Mouse (Mus musculus): ENCODE measurements at regions not wholly inside any gene's neighbourhood (a gene's known extent, or its start where the extent isn't known, plus 50 kb on each side); places are given as distances from the start of the nearest gene placed in this dataset.
A peak's percentile ranks its signal among the peaks of the same experiment; 100 is the strongest.

GRCm38 (mm10) chr2:30525295-30525694 is 51.3 kb upstream of the Ier5l start:
- Histone ChIP-seq H3K9ac (no peak overlapping the region), H3K36me3 (no peaks in the 10 kb centered on the region), H3K4me1 (peaks cover 8% of the 10 kb centered on the region), H3K4me3 (no peak overlapping the region), H3K27ac (no peak overlapping the region), H3K9me3 (replicated peaks) (no peaks in the 10 kb centered on the region), H3K4me2 (replicated peaks) (no peak overlapping the region), H3K27me3 (no peaks in the 10 kb centered on the region)
- 41% methylated on average over 9 of the region's 9 CpGs for WGBS
- ATAC-seq (ENCODE audit: low FRiP score): no peak

GRCm38 (mm10) chr2:30525831-30526230 is 51.8 kb upstream of the Ier5l start:
- no peak overlapping the region for H3K4me2 ChIP-seq (replicated peaks)
- no peak overlapping the region for H3K27ac ChIP-seq
- 70% methylated on average over 3 of the region's 3 CpGs for WGBS
- no peaks in the 10 kb centered on the region for H3K9me3 ChIP-seq (replicated peaks)
- no peaks in the 10 kb centered on the region for H3K36me3 ChIP-seq
- H3K4me3 ChIP-seq: no peak overlapping the region
- no peaks in the 10 kb centered on the region for H3K27me3 ChIP-seq
- ATAC-seq (ENCODE audit: low FRiP score): no peak
- H3K9ac ChIP-seq: no peak overlapping the region
- H3K4me1 ChIP-seq: peaks cover 8% of the 10 kb centered on the region

- ATAC-seq (ENCODE audit: low FRiP score): no peak
- Histone ChIP-seq H3K4me2 (replicated peaks) (no peak overlapping the region), H3K27me3 (no peaks in the 10 kb centered on the region), H3K9ac (no peak overlapping the region), H3K27ac (no peak overlapping the region), H3K36me3 (no peaks in the 10 kb centered on the region), H3K4me1 (peaks cover 8% of the 10 kb centered on the region), H3K4me3 (no peak overlapping the region), H3K9me3 (replicated peaks) (no peaks in the 10 kb centered on the region)
- 53% methylated on average over 4 of the region's 4 CpGs for WGBS
These were observed 53.5 kb upstream of the Ier5l start for GRCm38 (mm10) chr2:30527495-30527894.

GRCm38 (mm10) chr2:30532948-30533347 is 58.9 kb upstream of the Ier5l start:
- Histone ChIP-seq H3K27ac (no peak overlapping the region), H3K9ac (no peak overlapping the region), H3K9me3 (replicated peaks) (0 out of 2 replicates have a peak, but pooled peaks cover 3% of the 10 kb centered on the region), H3K36me3 (no peaks in the 10 kb centered on the region), H3K4me2 (replicated peaks) (no peak overlapping the region), H3K4me1 (no peaks in the 10 kb centered on the region), H3K27me3 (no peaks in the 10 kb centered on the region), H3K4me3 (no peak overlapping the region)
- no peak for ATAC-seq (ENCODE audit: low FRiP score)

GRCm38 (mm10) chr2:30533367-30533766 is 59.3 kb upstream of the Ier5l start:
- no peak overlapping the region for H3K27ac ChIP-seq
- ATAC-seq (ENCODE audit: low FRiP score): no peak
- H3K9me3 ChIP-seq (replicated peaks): 0 out of 2 replicates have a peak, but pooled peaks cover 3% of the 10 kb centered on the region
- H3K4me2 ChIP-seq (replicated peaks): no peak overlapping the region
- H3K9ac ChIP-seq: no peak overlapping the region
- H3K36me3 ChIP-seq: no peaks in the 10 kb centered on the region
- WGBS: 92% methylated on average over 6 of the region's 6 CpGs
- H3K4me3 ChIP-seq: no peak overlapping the region
- H3K4me1 ChIP-seq: no peaks in the 10 kb centered on the region
- no peaks in the 10 kb centered on the region for H3K27me3 ChIP-seq

- H3K9ac ChIP-seq: no peak overlapping the region
- ATAC-seq (ENCODE audit: low FRiP score): no peak
- 61% methylated on average over 10 of the region's 10 CpGs for WGBS
- no peaks in the 10 kb centered on the region for H3K4me1 ChIP-seq
- H3K4me3 ChIP-seq: no peak overlapping the region
- 0 out of 2 replicates have a peak, but pooled peaks cover 3% of the 10 kb centered on the region for H3K9me3 ChIP-seq (replicated peaks)
- H3K27me3 ChIP-seq: no peaks in the 10 kb centered on the region
- H3K36me3 ChIP-seq: no peaks in the 10 kb centered on the region
- H3K4me2 ChIP-seq (replicated peaks): no peak overlapping the region
- H3K27ac ChIP-seq: no peak overlapping the region
These were observed 60.4 kb upstream of the Cstad start for GRCm38 (mm10) chr2:30534485-30534884.

- Histone ChIP-seq H3K9ac (no peak overlapping the region), H3K4me2 (replicated peaks) (no peak overlapping the region), H3K9me3 (replicated peaks) (no peaks in the 10 kb centered on the region), H3K36me3 (no peaks in the 10 kb centered on the region), H3K4me3 (no peak overlapping the region), H3K4me1 (peaks cover 11% of the 10 kb centered on the region), H3K27me3 (no peaks in the 10 kb centered on the region), H3K27ac (no peak overlapping the region)
- ATAC-seq (ENCODE audit: low FRiP score): no peak
- 92% methylated on average over 1 of the region's 1 CpGs for WGBS
These were observed 55.5 kb upstream of the Cstad start for GRCm38 (mm10) chr2:30539305-30539704.

GRCm38 (mm10) chr2:30541541-30541940 is 53.3 kb upstream of the Cstad start:
- Histone ChIP-seq H3K36me3 (no peaks in the 10 kb centered on the region), H3K9me3 (replicated peaks) (no peaks in the 10 kb centered on the region), H3K4me1 (peaks cover 32% of the 10 kb centered on the region), H3K27ac (peak overlapping the region; percentile 70), H3K4me3 (no peak overlapping the region), H3K9ac (0 out of 2 replicates have a peak overlapping the region, but pooled peaks have one; percentile 29), H3K27me3 (no peaks in the 10 kb centered on the region), H3K4me2 (replicated peaks) (no peak overlapping the region)
- ATAC-seq (ENCODE audit: low FRiP score): no peak
- 58% methylated on average over 4 of the region's 4 CpGs for WGBS

GRCm38 (mm10) chr2:30544782-30545435 is 49.9 kb upstream of the Cstad start:
- 0 out of 2 replicates have a peak overlapping the region, but pooled peaks have one; percentile 9 for H3K9ac ChIP-seq
- no peaks in the 10 kb centered on the region for H3K9me3 ChIP-seq (replicated peaks)
- H3K27me3 ChIP-seq: no peaks in the 10 kb centered on the region
- WGBS: 3% methylated on average over 35 of the region's 35 CpGs
- H3K4me2 ChIP-seq (replicated peaks): peak overlapping the region; percentile 48
- peak overlapping the region; percentile 69 for H3K27ac ChIP-seq
- peak overlapping the region; percentile 6; the same call in 1 of the 2 replicates for H3K4me3 ChIP-seq
- H3K4me1 ChIP-seq: peaks cover 42% of the 10 kb centered on the region
- H3K36me3 ChIP-seq: no peaks in the 10 kb centered on the region
- peak; percentile 85 for ATAC-seq (ENCODE audit: low FRiP score)

Data from hindbrain, embryonic 12.5 days (tissue).